Mouse (Mus musculus) fat pad, adult 2 months (tissue): Measurements from ENCODE around the gene Utp18.
"Not testable (repeated sequence)": the region's sequence is repeated elsewhere in the genome, so short reads cannot be mapped to it uniquely, and the experiment has no call there.

ENCODE experiments used
- DNase-seq: peaks from one replicate; pipeline ENCODE4 v3.0.0-alpha.2; 2011; ENCODE audit warnings: low read depth, low spot score; ENCODE audit errors: extremely low read depth

The Utp18 gene

DNA sequence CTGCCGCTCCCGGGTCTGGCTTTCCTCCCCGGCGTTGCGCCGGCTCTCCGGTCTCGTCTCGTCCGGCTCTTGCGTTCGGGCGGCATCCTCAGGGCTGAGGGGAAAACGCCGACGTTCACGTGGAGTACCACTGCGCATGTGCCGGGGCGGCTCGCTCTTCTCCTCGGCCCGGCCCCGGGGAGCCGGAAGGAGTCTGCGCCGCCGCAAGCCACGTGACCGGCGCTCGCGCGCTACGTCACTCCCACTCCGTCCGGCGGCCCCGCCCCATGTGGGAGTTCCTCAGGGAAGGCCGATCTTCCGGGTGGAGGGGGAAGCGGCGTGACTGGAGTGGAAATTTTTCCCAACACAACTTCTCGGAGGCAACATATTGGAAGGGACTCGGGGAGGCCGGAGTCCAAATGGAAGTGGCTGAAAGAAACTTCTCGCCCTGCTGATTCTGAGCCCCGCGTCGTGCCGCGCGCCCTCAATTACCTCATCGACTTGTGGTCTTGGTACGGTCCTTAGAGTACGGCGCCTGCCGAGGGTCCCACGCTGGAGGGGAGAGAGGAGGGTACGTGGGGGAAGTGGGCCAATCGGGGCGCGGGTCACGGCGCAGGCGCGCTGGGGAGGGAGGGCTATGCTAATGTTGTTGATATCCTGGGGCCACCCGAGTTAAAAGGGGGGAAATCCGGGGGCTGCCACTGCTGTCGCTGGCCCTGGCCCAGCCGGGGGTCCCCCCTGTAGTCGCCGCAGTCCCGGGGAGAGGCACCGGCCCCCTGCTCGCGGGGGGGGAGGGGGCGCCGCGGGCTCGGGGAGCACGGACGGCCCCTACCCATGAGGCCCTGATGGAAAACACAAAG, at the start of gene Utp18, which contains the start of gene Mbtd1:
TSS of gene Utp18 (minus strand) at position 195 of the 839 bp plus-strand sequence.
TSS of gene Mbtd1 (plus strand) at position 281 of the 839 bp plus-strand sequence.
- DNase-seq = no peak

DNA sequence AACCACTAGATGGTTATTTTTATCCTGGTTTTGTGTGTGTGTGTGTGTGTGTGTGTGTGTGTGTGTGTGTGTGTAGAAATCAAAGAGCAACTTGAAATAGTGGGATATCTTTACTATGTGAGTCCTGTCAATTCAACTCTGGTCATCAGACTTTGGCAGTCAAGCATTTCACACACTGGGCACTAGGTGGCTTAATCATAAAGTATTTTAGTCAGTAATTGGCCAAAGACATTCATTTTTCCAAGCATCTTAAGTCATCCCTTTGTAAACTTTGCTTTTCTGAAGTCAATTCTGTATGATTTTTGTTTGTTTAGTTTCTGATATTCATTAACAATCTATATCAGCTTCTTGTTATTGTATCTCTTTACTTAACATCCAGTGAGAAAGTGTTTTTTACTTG, 43.5 kb upstream of the Utp18 start:
- no peak for DNase-seq

DNA sequence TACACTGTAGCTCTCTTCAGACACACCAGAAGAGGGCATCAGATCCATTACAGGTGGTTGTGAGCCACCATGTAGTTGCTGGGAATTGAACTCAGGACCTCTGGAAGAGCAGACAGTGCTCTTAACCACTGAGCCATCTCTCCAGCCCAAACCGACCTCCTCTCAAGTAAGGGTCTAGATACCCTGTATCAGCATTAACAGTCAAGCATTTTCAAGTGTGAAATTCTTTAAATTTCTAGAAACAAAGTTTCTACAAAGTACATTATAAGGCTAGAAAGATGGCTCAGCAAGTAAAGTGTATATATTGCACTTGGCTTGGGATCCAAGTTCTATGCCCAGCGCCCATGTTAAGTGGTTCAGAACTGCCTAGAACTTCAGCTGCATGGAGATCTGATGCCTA, 29.5 kb upstream of the Utp18 start:
- not testable (repeated sequence) for DNase-seq

DNA sequence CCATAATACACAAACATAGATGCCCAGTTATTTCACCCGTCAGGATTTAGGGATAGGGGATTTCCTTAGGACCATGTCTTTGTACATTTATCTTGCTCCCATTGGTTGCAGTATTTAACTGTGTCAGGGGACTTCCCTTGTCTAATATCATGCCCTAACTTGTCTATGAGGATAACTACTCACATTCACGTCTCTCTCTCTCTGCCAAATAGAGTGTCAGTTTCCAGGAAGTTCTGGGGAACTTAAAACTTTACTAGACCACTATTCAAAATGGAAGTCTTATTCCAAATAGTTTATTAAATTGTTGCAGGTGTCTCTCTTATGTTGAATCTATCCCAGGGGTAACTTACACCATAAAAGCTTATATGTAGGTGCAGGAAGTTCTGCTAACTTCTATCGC, 26.0 kb upstream of the Utp18 start:
- DNase-seq = no peak

DNA sequence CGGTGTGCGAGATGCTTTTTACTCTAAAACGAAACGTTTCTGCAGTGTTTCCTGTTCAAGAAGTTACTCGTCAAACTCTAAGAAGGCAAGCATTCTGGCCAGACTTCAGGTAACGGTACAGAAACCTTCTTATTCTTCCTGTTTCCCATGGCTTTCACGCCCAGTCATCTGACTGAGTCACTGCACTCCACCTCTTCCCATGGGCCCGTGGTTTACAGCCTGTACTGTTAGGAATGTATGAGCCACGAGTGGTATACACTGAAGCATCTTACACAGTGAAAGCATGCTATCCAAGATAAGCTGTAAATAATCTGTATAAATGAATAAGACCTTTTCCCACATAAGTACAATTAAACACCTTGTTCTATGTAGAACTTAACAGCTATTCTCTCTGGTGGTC, 23.3 kb upstream of the Utp18 start:
- no peak for DNase-seq

DNA sequence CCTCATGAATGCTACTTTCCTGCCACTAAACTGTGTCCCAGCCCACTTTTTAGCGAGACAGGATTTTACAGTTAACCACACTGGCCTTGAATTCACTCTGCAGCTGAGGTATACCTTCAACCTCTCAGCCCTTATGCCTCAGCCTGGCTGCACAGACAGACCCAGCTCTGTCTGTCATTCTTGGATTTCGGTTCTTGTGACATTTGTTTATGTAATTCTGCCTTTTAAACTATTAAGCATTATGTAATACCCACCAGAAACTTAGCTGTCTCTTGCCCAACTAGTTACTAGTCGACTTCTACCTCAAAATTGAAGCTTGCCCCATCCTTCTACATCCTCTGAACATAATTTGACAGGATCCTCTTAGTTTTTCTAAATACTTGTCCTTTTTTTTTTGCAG, 22.3 kb upstream of the Utp18 start:
- DNase-seq = no peak

DNA sequence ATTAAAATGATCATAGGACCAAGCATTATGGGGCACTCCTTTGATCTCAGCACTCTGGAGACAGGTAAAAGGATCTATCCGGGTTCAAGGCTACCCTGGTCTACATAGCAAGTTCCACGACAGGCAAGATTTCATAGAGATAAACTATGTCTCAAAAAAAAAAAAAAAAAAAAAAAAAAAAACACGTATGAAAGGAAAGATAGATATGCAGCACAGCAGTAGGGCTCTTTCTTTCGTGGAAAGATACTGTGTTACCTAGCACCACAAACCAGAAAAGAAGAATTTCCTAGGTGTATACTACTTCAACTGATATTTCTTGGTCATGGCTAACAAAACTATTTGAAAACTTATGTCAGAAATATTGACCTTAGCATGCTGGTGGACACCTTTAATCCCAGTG, 21.3 kb upstream of the Utp18 start:
- no peak for DNase-seq

DNA sequence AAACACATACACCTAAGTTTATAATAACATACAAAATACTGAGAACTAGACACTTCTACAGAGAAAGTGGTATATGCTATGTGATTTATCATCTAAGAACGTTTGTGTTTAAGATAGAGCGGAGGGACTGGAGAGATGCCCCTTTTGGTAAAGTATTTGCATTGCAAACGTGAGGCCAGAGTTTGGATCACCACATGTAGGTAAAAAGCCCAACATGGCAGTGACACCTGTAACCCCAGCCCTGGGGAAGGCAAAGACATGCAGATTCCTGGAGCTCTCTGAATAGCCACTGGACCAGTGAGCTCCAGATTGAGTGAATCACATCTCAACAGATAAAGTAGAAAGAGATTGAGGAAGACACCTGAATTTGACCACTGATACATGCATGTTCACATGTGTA, 12.2 kb upstream of the Utp18 start:
- DNase-seq = no peak

DNA sequence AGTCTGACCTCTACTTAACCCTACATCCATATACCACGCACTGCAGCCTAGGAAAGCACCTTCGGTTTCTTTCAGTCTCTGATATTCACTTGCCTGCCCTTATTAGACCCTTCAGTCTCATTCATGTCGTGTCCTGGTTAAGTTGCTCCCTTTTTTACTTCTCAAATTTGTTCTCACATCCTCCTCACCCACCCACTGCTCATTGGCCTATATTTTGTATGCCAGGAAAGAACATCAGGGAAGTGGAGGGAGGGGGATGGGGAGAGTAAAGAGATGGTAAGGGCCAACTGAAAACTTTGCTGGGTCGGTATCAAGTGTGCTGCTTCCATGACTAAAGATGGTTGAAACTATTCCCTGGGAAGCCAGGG, 1.5 kb upstream of the Utp18 start:
- no peak for DNase-seq

DNA sequence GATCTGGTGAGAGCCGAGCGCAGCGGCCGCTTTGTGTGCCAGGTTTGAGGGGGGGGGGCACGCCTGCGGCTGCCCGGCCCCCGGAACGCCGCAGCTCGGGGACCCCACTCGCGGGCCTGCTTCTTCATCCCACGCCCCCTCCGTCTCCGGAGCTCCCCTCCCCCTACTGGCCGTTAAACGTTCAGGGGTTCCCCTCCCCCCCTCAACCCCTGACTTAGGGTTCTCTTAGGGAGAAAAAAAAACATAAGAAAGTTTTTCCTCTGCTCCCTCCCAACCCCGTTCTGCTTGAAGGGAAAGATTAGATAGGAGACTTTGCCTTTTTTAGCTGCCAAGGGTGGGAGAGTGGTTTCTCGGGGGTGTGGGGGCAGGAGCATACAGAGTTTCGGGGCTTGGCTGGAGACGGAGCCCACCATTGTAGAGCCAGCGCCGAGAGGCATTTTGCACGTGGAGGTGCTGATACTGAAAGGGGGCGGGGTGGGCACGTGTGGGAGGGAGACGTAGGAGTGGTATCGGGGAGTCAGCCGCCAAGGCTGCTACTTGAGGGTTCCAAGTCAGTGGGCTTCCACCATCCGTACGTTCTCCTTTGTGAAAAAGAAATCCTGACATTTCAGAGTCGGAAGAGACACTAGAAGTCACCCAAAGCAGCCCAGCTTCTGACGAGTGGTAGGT, 979 bp upstream of the Utp18 start:
- no peak for DNase-seq

DNA sequence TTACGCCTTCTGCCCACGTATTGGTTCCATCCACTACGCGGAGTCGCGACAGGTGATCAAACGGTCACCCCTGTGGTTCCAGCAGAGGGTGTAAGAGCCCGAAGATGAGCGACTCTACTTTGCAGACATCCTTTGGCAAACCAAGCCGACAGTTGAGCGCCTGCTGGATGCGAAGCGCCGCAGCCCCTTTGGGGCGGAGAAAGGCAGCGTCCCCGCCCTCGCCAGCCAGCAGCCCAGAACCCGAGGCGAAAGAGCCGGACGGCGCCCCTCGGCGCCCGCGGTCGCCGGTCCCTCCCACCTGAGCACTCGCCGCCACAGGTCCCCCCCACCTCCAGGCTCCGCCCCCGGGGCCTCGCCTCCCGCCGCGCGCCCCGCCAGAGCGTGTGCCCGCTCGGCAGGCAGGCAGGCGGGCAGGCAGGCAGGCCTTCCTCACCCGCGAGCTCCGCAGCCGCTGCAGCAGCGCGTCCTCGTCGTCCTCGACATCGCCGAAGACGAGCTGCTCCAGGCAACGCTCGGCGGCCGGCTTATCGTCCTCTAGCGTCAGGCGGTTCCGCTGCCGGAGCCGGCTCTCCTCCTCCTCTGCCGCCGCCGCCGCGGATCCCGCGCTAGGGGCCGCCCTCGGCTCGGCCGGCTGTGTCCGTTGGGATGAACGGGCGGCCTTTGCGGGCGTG, 530 bp downstream of the Utp18 start:
- DNase-seq = no peak

DNA sequence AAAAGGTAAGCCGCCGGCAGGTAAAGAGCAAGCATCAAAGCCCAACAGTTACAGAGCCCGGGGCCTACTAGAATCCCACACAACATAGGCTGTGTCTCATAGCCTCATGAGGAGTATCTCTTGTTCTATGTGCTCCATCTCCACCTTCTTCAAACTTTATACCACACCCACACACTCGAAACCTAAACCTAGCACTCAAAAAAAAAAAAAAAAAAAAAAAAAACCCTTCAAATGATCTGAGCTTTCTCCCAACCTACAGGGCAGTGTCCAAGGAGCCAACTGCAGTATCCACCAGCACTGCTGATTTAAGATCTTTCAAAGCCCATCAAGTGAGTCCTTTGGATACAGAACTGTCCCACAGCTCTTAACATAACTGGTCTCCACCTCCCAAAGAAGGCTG, 1.5 kb downstream of the Utp18 start:
- no peak for DNase-seq

DNA sequence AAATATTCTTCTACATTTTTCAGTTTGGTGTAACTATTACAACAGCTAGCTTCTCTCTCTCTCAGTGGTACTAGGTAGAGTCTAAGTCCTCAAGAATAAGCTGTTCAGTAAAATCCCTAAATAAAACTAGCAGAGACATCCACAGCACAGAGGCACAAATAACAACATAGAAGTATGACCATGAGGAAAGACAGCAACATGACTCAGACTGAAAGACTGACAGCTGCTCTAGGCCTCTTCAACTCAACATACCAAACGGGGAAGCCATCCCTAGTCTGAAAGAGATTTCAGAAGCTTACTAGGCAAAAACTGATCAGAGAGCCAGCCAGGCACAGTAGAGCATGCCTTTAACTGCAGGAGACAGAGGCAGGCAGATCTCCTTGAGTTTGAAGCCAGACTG, 22.9 kb downstream of the Utp18 start:
- DNase-seq = no peak

DNA sequence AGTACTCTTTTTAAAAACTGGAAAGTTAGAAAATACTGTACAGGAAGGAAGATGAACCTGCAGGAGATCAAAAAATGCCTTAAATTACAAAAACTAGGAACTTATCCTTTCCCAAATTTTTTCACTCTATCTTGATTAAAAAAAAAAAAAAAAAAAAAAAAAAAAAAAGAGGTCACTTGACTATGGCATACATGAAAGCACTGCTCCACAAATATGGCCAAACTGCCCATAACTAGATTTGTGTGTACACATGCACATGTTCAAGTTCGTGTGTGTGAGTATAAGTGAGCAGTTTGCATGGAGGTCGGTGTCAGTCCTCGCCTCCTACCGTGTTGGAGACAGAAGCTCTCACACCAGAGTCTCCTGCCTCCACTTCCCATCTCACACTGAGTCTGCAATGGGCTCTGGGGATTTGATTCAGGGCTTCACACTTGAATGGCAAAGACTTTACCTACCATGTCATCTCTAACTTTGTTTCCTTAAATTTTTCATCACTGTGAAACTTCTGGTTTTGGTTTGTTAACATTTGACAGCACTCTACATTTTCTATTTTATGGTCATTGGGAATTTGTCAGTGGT, 23.4 kb downstream of the Utp18 start:
- DNase-seq = no peak

DNA sequence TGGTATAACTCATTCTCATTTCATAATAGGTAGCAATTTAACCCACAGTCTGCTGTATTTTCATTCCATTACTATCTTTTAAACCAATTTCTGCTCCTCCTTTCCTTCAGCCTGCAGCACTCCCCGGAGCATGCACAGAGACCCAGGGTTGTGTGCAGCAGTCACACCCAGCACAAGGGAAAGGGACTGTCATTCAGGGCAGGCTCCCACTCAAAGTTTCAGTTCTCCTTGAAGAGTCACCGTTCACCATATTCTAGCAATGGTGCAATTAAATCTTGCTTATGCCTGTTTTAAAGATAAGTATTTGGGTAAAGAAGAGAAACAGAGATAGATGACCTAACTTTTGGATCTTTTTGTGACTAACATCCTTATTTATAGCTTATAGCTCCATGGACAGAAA, 24.4 kb downstream of the Utp18 start:
- no peak for DNase-seq

DNA sequence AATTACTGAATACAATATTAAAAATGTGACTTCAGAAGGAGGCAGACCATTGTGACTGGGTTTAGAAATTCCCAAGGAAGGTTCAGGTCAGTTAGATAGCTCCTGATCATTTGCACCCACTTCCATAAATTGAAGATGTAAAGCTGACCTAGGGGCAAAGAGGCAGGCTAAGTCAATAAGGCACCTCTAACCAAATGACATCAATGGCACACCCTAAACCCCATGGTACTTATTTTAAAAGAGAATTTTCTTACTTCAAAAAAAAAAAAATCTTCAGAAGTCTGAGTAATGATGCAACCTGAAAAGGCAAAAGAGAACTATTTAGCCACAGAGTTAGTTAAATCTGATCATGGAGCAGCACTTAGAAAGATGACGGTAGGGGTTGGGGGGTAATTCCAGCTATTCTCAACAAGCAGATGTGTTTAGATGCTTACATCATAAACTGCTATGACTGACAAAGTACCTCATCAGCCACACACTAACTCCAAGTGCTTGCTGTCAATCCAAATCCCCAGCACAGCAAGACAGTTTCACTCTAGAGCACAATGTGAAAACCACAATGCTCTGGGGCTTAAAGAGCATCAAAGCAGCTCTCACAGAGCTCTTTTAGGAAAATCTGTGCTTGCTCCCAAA, 24.9 kb downstream of the Utp18 start:
- no peak for DNase-seq

DNA sequence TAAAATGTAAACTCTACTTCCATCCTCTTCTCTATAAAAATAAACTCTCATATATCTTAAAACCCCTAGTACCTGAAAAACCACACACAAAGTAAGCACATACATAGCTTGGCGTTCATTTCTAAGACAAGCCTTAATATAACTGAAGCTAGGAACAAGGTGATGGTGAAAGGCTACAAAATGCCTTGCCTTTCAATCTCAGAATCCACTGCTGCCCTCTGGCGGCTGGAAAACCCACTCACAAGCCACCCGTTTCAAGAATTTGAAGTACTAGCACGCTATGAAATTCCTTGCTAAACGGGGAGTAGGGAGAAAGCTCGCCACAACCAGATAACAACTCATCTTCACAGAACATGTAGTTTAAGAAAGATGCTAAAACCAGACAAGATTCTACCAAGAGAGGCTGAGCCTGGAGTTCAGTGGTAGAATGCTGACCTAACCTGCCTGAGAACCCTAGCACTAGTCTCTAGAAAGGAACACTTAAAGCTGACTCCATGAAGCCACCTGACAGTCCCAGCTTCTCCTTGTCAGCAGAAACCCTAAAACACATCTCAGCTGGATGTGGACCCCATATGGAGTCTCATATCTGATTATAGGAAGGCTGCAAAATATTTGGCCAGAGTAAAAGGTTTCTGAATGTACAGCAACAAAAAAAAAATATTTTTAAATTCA, 29.1 kb downstream of the Utp18 start:
- DNase-seq = no peak

DNA sequence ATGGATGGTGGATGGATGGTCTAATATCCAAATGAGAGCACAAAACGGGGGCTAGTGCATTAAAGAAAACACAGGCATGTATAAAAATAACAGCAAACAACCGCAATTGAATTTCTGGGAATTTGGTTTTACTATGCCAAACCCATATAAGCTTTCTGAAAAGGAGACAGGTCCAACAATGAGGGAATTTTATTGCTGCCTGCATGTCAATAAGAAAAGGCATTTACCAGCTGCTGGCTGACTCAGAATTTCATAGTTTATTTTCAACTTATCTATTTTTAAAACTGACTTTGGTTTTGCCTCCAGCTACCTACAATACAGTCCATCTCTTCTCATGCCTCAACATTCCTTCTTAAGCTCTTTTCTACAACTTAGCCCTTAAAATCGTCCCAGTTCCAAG, 33.0 kb downstream of the Utp18 start:
- DNase-seq = no peak

DNA sequence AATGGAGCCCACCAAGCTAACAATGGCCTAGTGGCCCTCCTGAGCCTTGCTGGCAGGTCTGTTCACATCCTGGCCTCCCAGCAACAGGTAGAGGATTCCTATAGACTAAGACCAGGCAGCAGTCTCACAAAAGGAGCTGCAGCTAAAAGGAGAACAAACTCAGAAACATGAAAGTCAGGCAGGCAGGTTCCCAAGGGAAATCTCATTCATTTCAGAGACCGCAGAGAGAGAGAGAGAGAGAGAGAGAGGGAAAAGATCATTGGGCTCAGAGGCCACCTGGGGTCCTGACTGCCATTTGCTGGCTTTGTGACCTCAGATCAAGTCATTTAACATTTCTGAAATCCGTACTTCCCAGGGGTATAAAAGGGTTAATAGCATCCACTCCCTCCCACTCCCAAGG, 38.2 kb downstream of the Utp18 start:
- no peak for DNase-seq

DNA sequence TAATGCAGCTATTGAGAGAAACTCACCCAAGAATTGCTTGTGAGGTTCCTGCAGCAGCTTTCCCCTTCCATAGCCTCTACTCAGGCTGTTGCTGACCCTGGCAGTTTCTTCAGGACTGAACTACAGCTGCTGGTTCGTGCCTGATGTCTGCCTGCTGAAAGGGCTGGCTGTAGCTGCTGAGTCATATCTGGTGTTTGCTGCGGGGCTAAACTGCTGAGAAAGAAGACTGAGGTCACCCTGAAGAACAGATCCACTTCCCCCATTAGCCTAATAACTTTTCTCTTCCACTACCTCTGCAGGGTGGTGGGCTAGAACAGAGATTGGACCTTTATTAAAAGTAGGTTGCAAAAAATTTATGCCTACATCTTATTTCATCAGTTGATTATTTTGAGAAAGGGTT, 49.8 kb downstream of the Utp18 start:
- no peak for DNase-seq

DNA sequence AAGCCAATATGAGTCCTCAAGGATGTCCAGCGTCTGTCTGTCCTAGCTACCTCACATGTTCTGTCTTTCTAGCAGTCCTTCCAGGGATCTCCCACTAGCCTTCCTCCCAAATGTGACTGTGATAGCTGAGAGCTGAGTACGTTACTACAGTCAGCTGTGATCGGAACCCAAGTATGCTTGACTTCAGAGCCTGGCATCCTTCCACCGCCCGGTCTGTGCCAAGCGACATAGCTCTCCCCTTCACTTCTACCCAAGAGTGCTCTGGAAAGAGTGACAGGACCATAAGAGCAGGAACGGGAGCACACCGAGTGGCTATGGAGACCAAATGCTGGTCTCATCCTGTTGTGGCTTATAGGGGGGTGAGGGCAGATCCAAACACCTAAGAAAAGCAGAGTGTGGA, 55.6 kb downstream of the Utp18 start:
- DNase-seq = no peak
